Mouse (Mus musculus) adrenal gland, postnatal 36 days (tissue): ENCODE measurements around the gene C1qbp. TPM values are rescaled to one million over a fixed set of nuclear protein-coding genes. Genes with fewer than 3 reads are reported as not detected.

Source experiments
- DNase-seq, 2 experiments: peaks; one replicate each; pipeline ENCODE4 v3.0.0; 2021; ENCODE audit warnings: mixed read lengths in 1 of 2
- long read RNA-seq, 2 experiments: library from polyadenylated mRNA; stranded (forward); transcript quantifications; one replicate each; pipeline ENCODE4 v2.0.0; 2021; ENCODE audit warnings: borderline sequencing depth in 2 of 2
- total RNA-seq, 2 experiments: library from RNA; stranded (reverse); gene quantifications; 2 replicates each; pipeline ENCODE4 v1.2.3; 2021

Gene C1qbp
- 100 to 1,000 TPM; 231 to 240 TPM for total RNA-seq
- long read RNA-seq, experiment 1, transcript C1qbp-201 (6 exons, 1,175 nt) = major isoform, 301 of 328 reads
- long read RNA-seq, experiment 1, partial matches to known transcripts = 23 of 328 reads
- long read RNA-seq, experiment 1, other reads (novel, unspliced or antisense) = 4 of 328 reads
- long read RNA-seq, experiment 2, transcript C1qbp-201 (6 exons, 1,175 nt) = major isoform, 96 of 104 reads
- long read RNA-seq, experiment 2, partial matches to known transcripts = 5 of 104 reads
- long read RNA-seq, experiment 2, other reads (novel, unspliced or antisense) = 3 of 104 reads

- DNase-seq = peak; percentile 97 to 98
These were observed at the start of gene C1qbp for GRCm38 (mm10) chr11:70982557-70983228. TSS of gene C1qbp (minus strand) at chr11:70983026.

- DNase-seq = no peak
These were observed 49.2 kb upstream of the C1qbp start for GRCm38 (mm10) chr11:71032070-71032469.

- DNase-seq = no peak
These were observed 46.7 kb upstream of the C1qbp start for GRCm38 (mm10) chr11:71029403-71030118.

GRCm38 (mm10) chr11:71028280-71028679 lies 45.5 kb upstream of the C1qbp start:
- DNase-seq = no peak

- DNase-seq = peak; percentile 98
These were observed 36.6 kb upstream of the C1qbp start, which contains the start of the genes Mis12 and Derl2 for GRCm38 (mm10) chr11:71019201-71020068. TSS of gene Mis12 (plus strand) at chr11:71019611. TSS of gene Derl2 (minus strand) at chr11:71019841.

GRCm38 (mm10) chr11:71018416-71019200 lies 35.8 kb upstream of the C1qbp start:
- DNase-seq = no peak

- no peak for DNase-seq
These were observed 34.2 kb upstream of the C1qbp start for GRCm38 (mm10) chr11:71017051-71017450.

GRCm38 (mm10) chr11:71012743-71013142 lies 29.9 kb upstream of the C1qbp start:
- DNase-seq = no peak

- peak; percentile 49 to 64 for DNase-seq
These were observed 25.5 kb upstream of the C1qbp start for GRCm38 (mm10) chr11:71008321-71008720.

- DNase-seq = no peak
These were observed 25.0 kb upstream of the C1qbp start for GRCm38 (mm10) chr11:71007831-71008230.

- DNase-seq = peak; percentile 42 to 56
These were observed 24.2 kb upstream of the C1qbp start for GRCm38 (mm10) chr11:71007026-71007425.

- no peak for DNase-seq
These were observed 22.2 kb upstream of the C1qbp start for GRCm38 (mm10) chr11:71005046-71005445.

- DNase-seq = peak; percentile 97
These were observed 21.5 kb upstream of the C1qbp start, which contains the start of gene Dhx33 for GRCm38 (mm10) chr11:71004316-71004773. TSS of gene Dhx33 (minus strand) at chr11:71004437.

- DNase-seq = peak; percentile 73 to 77
These were observed 20.9 kb upstream of the C1qbp start for GRCm38 (mm10) chr11:71003611-71004315.

- DNase-seq = no peak
These were observed 18.3 kb upstream of the C1qbp start for GRCm38 (mm10) chr11:71001167-71001566.

- DNase-seq = no peak
These were observed 796 bp downstream of the C1qbp start for GRCm38 (mm10) chr11:70982030-70982429.

GRCm38 (mm10) chr11:70980751-70981510 lies 1.9 kb downstream of the C1qbp start:
- no peak for DNase-seq

- no peak for DNase-seq
These were observed 2.6 kb downstream of the C1qbp start for GRCm38 (mm10) chr11:70980232-70980631.

- DNase-seq = no peak
These were observed 5.5 kb downstream of the C1qbp start for GRCm38 (mm10) chr11:70977293-70977692.
